Mouse (Mus musculus) small intestine, adult 2 months (tissue): Measurements from ENCODE around the gene Mcl1. TPM values are rescaled to one million over a fixed set of nuclear protein-coding genes. Genes with fewer than 3 reads are reported as not detected.
"Not testable (repeated sequence)": the region's sequence is repeated elsewhere in the genome, so short reads cannot be mapped to it uniquely, and the experiment has no call there.

Experiments used
- H3K27ac ChIP-seq: fragments of 200-500 bp; 2 replicates; pipeline ENCODE4 v1.5.1; 2012; ENCODE audit warnings: low read depth, low read length, control low read depth, inconsistent platforms; ENCODE audit not compliant: insufficient read depth
- H3K27me3 ChIP-seq: fragments of 200-500 bp; 2 replicates; pipeline ENCODE4 v1.6.1; 2012; ENCODE audit warnings: mild to moderate bottlenecking, moderate library complexity, low read length, inconsistent platforms; ENCODE audit not compliant: control insufficient read depth, insufficient read depth
- H3K36me3 ChIP-seq: fragments of 200-500 bp; 2 replicates; pipeline ENCODE4 v1.6.1; 2012; ENCODE audit warnings: mild to moderate bottlenecking, low read length, control low read depth, inconsistent platforms; ENCODE audit not compliant: control insufficient read depth, insufficient read depth
- H3K4me1 ChIP-seq: fragments of 200-500 bp; 2 replicates; pipeline ENCODE4 v1.6.1; 2012; ENCODE audit warnings: low read length, inconsistent platforms, mixed read lengths; ENCODE audit not compliant: control insufficient read depth, insufficient read depth, insufficient read length
- H3K4me3 ChIP-seq: fragments of 200-500 bp; 2 replicates; pipeline ENCODE4 v1.5.1; 2012; ENCODE audit warnings: low read depth, mild to moderate bottlenecking, control low read depth, inconsistent platforms, low read length, moderate library complexity
- CTCF ChIP-seq: fragments of 200-500 bp; IDR thresholded peaks from 2 replicates; pipeline ENCODE4 v1.5.1; 2012; ENCODE audit warnings: low read depth, mild to moderate bottlenecking, control low read depth, inconsistent platforms, low read length, moderate library complexity, mixed read lengths; ENCODE audit not compliant: insufficient replicate concordance, insufficient read length; ENCODE audit errors: extremely low read depth
- POLR2A ChIP-seq: fragments of 200-500 bp; IDR thresholded peaks from 2 replicates; pipeline ENCODE4 v1.6.1; 2012; ENCODE audit warnings: low read depth, mild to moderate bottlenecking, control low read depth, inconsistent platforms, low read length, moderate library complexity
- WGBS: fragments of 180-500 bp; shearing (Covaris S2); methylation state at CpG from one replicate; pipeline ENCODE4 v1.1.7; 2018; 5-methylcytosine and 5-hydroxymethylcytosine counted together
- polyA plus RNA-seq: library from polyadenylated mRNA; depleted of rRNA; stranded (reverse); fragments of >200 nt; gene quantifications from 2 replicates; pipeline ENCODE4 v1.2.3, GENCODE M21; 2012

Gene Mcl1
- polyA plus RNA-seq, 1 experiment = 327 TPM

DNA sequence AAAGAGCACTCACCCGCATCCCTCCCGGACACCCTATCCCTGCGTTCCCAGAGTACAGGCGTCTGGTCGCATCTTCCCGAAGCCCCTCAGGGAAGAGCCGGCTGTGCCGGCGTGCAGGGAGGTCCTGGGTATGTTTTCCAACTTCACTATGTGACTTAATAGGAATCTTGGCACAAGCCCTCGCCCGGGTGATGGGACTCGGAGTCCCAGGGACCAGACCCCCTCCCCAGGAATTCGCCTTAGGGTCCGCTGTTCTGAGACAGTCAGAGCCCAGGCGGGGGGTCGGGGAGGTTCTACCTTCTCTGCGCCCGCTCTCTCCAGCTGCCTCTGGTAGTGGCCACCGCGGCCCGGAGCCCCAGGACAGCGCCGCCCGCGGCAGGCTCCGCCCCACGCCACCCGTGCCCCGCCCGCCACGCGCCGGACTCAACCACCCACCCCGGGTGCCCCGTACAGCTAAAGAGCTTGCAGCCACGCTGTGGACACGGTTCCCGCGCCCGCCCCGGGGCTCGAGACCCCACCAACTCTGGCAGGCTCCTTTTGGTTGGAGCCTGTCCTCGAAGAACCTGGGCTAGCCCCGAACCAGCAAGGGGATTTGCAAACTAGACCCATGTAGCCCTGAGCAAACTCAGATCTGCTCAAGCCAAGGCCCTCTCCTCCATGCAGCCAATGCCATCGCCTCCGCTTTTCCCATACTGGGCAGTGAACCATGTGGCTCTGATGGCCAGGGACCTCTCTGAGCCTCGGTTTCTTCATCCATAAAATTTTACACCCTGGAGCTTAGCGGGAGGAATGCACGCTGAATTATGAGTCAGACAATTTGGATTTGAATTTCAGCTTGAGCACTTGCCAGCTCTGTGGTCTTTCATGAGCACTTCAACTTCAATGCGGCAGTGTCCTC, 29.2 kb downstream of the Mcl1 start, which contains the start of gene Adamtsl4:
Adamtsl4 (minus strand) TSS at position 394 of the 898 bp plus-strand sequence.
- no peaks in the 10 kb centered on the region for H3K36me3 ChIP-seq
- H3K4me1 ChIP-seq = 0 out of 2 replicates have a peak, but pooled peaks cover 3% of the 10 kb centered on the region
- peak within 1 kb of the TSS; percentile 22 for H3K27ac ChIP-seq
- H3K4me3 ChIP-seq = peak within 1 kb of the TSS; percentile 69
- TF ChIP-seq CTCF (no peak), POLR2A (no peak)
- 5% methylated on average over 50 of the region's 50 CpGs for WGBS
- no peaks in the 10 kb centered on the region for H3K27me3 ChIP-seq

- Histone ChIP-seq H3K27ac (no peak overlapping the region), H3K27me3 (no peaks in the 10 kb centered on the region), H3K36me3 (no peaks in the 10 kb centered on the region), H3K4me1 (peaks cover 15% of the 10 kb centered on the region; the same call in 1 of the 2 replicates), H3K4me3 (no peak overlapping the region)
- WGBS = 60% methylated on average over 11 of the region's 11 CpGs
- TF ChIP-seq CTCF = no peak
- TF ChIP-seq POLR2A = no peak
These were observed 30.8 kb downstream of the Mcl1 start for GRCm38 (mm10) chr3:95689171-95689915.

DNA sequence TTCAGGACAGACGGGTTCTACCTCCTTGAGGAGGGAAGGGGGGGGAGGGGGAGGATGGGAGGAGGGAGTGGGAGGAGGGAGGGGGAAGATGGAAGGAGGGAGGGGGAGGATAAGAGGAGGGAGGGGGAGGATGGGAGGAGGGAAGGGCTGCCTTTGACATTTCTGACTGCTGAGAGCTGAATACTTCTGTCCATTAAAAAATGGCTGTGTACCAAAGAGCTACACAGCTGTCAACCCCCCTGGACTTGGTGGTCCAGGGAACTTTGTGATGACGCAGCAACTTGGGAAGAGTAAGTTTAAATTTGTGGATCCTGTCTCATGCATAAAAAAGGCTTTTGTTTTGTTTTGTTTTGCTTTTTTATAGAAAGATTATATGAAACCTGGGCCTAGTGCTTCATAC, 31.4 kb downstream of the Mcl1 start:
- Histone ChIP-seq H3K4me1 (peaks cover 16% of the 10 kb centered on the region; the same call in 1 of the 2 replicates), H3K4me3 (no peak overlapping the region), H3K27me3 (no peaks in the 10 kb centered on the region), H3K27ac (no peak overlapping the region; the same call in 1 of the 2 replicates), H3K36me3 (no peaks in the 10 kb centered on the region)
- WGBS = 60% methylated on average over 2 of the region's 2 CpGs
- TF ChIP-seq CTCF = no peak

- H3K27me3 ChIP-seq, H3K27ac ChIP-seq, H3K4me3 ChIP-seq, H3K36me3 ChIP-seq: not testable (repeated sequence)
- 89% methylated on average over 2 of the region's 2 CpGs for WGBS
- H3K4me1 ChIP-seq = peaks cover 18% of the 10 kb centered on the region; the same call in 1 of the 2 replicates
These were observed 32.0 kb downstream of the Mcl1 start for GRCm38 (mm10) chr3:95690552-95690951.

DNA sequence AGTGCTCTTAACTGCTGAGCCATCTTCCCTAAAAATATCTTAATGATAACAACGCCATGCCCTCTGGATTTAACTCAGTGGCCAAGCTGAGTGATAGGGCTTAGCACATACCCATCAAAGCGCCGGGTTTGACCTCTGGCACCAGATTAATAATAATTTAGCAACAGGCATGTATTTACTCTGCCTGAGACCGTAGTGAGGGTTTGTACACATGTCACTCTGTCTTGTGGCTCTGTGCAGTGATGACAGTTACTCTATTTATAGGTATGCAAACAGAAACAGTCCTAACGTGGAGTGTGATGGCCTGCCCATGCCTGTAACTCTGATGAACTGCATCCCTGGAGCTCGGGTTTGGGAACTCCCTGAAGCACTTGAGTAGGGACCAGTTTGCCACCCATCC, 34.1 kb downstream of the Mcl1 start:
- no peak for TF ChIP-seq CTCF
- TF ChIP-seq POLR2A = no peak
- WGBS = 70% methylated on average over 6 of the region's 6 CpGs

DNA sequence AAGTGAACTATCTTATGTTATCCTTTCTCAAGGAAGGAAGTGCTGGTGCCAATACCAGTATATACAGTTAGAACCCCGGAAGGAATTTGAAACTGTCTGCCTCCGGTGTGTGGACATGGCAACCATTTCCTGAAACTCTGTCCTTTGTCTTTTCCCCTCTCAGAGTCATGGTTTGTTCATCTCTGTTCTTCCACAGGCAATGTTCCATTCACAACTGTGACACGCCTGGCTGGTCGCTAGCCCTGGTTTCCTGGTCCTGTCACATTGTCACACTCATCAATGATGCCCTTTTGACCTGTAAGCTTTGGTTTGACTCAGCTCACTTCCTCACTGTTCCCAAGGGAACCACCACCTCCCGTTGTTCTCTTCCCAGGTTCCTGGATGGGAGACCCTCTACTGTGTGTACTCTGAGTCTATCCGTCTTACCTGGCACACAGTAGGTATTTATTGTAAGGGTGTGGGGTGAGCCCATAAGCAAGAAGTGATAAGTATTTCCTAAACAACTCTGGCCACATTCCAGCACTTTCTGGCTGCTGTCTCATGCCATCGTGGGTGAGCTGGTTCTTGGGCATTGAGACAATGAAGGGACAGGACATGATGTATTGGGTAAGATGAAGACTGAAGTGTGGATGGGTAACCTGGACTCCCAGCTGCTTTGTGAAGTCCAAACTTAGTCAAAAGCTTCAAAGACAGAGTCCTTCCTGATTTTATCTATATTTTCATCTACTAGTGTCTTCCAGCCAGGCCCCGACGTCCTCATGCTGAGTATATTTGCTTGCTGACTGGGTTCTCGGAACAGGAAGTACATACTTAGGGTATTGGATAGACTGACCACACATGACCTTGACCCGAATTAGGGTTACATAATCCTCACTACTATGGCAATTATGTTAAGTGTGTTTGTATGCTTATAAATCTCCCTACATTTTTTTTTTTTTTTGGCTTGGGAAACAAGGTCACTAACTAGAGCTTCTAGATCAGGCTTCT, 35.5 kb downstream of the Mcl1 start:
- Histone ChIP-seq H3K27ac (peak overlapping the region; percentile 66), H3K4me1 (peaks cover 27% of the 10 kb centered on the region), H3K4me3 (no peak overlapping the region), H3K27me3 (no peaks in the 10 kb centered on the region), H3K36me3 (no peaks in the 10 kb centered on the region)
- 30% methylated on average over 11 of the region's 11 CpGs for WGBS
- no peak for TF ChIP-seq POLR2A
- TF ChIP-seq CTCF = no peak

More for the DNA sequence above, 34.1 kb downstream of the Mcl1 start:
- Histone ChIP-seq H3K4me3 (no peak overlapping the region), H3K4me1 (peaks cover 27% of the 10 kb centered on the region), H3K27me3 (no peaks in the 10 kb centered on the region), H3K36me3 (no peaks in the 10 kb centered on the region), H3K27ac (no peak overlapping the region)
